Mouse (Mus musculus) MEL (cell line): ENCODE data around the gene Fgf11. TPM values are rescaled to one million over a fixed set of nuclear protein-coding genes. Genes with fewer than 3 reads are reported as not detected.
A peak's percentile ranks its signal among the peaks of the same experiment; 100 is the strongest.

Experiments
- DNase-seq: peaks from one replicate; pipeline ENCODE4 v3.0.0; 2011; ENCODE audit warnings: low read depth, low spot score
- H3K27ac ChIP-seq: 2 replicates; pipeline ENCODE4 v1.5.1; 2012; ENCODE audit warnings: low read depth, mild to moderate bottlenecking, control low read depth, low read length, moderate library complexity; ENCODE audit not compliant: control insufficient read depth
- H3K27me3 ChIP-seq, 2 experiments: fragments of 150-350 bp in 1 of 2; sonication (generic) in 1 of 2; 2 replicates each; pipeline ENCODE4 v1.6.1; 2012; ENCODE audit warnings: low read length in 2 of 2, mild to moderate bottlenecking in 2 of 2, improper control_type of control experiment in 1 of 2, moderate library complexity in 1 of 2; ENCODE audit not compliant: insufficient read depth in 2 of 2, control insufficient read depth in 1 of 2
- H3K36me3 ChIP-seq, 2 experiments: 2 replicates each; pipeline ENCODE4 v1.6.1; 2012 to 2014; ENCODE audit warnings: low read length in 2 of 2, improper control_type of control experiment in 1 of 2, inconsistent platforms in 1 of 2, mild to moderate bottlenecking in 1 of 2; ENCODE audit not compliant: insufficient read depth in 2 of 2, control insufficient read depth in 1 of 2
- H3K4me1 ChIP-seq, 2 experiments: fragments of 150-350 bp in 1 of 2; sonication (generic) in 1 of 2; 2 replicates each; pipeline ENCODE4 v1.6.1; 2012; ENCODE audit warnings: low read length in 2 of 2, improper control_type of control experiment in 1 of 2, mild to moderate bottlenecking in 1 of 2; ENCODE audit not compliant: insufficient read depth in 2 of 2, control insufficient read depth in 1 of 2
- H3K4me3 ChIP-seq, 2 experiments: fragments of 150-350 bp in 1 of 2; sonication (generic) in 1 of 2; 2 replicates each; pipeline ENCODE4 v1.5.1; 2012; ENCODE audit warnings: low read depth in 2 of 2, low read length in 2 of 2, mild to moderate bottlenecking in 2 of 2, moderate library complexity in 2 of 2, control low read depth in 1 of 2, improper control_type of control experiment in 1 of 2; ENCODE audit not compliant: control insufficient read depth in 1 of 2, insufficient read depth in 1 of 2
- H3K79me2 ChIP-seq: 2 replicates; pipeline ENCODE4 v1.6.1; 2012; ENCODE audit warnings: mild to moderate bottlenecking, low read length, moderate library complexity; ENCODE audit not compliant: control insufficient read depth, poor library complexity, insufficient read depth
- H3K9ac ChIP-seq: 2 replicates; pipeline ENCODE4 v1.6.1; 2012; ENCODE audit warnings: low read depth, mild to moderate bottlenecking, control low read depth, low read length, moderate library complexity; ENCODE audit not compliant: control insufficient read depth, poor library complexity, severe bottlenecking
- H3K9me3 ChIP-seq: fragments of 150-350 bp; sonication (generic); replicated peaks from 2 replicates; pipeline ENCODE4 v1.6.1; 2012; ENCODE audit warnings: mild to moderate bottlenecking, low read length, improper control_type of control experiment, moderate library complexity; ENCODE audit not compliant: insufficient read depth
- CHD1 ChIP-seq: IDR thresholded peaks from 2 replicates; pipeline ENCODE4 v1.6.1; 2012; ENCODE audit warnings: low read depth, mild to moderate bottlenecking, inconsistent platforms, low read length, improper control_type of control experiment
- CHD2 ChIP-seq: IDR thresholded peaks from 2 replicates; pipeline ENCODE4 v1.6.1; 2011; ENCODE audit warnings: low read length, improper control_type of control experiment
- CTCF ChIP-seq, 3 experiments: IDR thresholded peaks in 2 of 3; conservative IDR thresholded peaks in 1 of 3; 2 replicates each; pipeline ENCODE4 v1.5.1; 2011 to 2012; ENCODE audit warnings: low read length in 3 of 3, low read depth in 2 of 3, mild to moderate bottlenecking in 2 of 3, improper control_type of control experiment in 1 of 3, inconsistent platforms in 1 of 3, mixed read lengths in 1 of 3, moderate library complexity in 1 of 3; ENCODE audit not compliant: control insufficient read depth in 1 of 3, insufficient read depth in 1 of 3, poor library complexity in 1 of 3, severe bottlenecking in 1 of 3
- JUND ChIP-seq: IDR thresholded peaks from 2 replicates; pipeline ENCODE4 v1.6.1; 2011; ENCODE audit warnings: low read depth, mild to moderate bottlenecking, improper control_type of control experiment, low read length
- KAT2A ChIP-seq: conservative IDR thresholded peaks from 2 replicates; pipeline ENCODE4 v1.6.1; 2012; ENCODE audit warnings: low read depth, low read length, improper control_type of control experiment, inconsistent platforms
- MAFK ChIP-seq: IDR thresholded peaks from 2 replicates; pipeline ENCODE4 v1.6.1; 2011; ENCODE audit warnings: low read depth, mild to moderate bottlenecking, low read length, improper control_type of control experiment, borderline replicate concordance
- MAZ ChIP-seq: IDR thresholded peaks from 2 replicates; pipeline ENCODE4 v1.6.1; 2012; ENCODE audit warnings: low read depth, mild to moderate bottlenecking, inconsistent platforms, low read length, improper control_type of control experiment
- MYC ChIP-seq: IDR thresholded peaks from 2 replicates; pipeline ENCODE4 v1.6.1; 2011; ENCODE audit warnings: low read depth, mild to moderate bottlenecking, low read length, improper control_type of control experiment, moderate library complexity
- NRF1 ChIP-seq: IDR thresholded peaks from 2 replicates; pipeline ENCODE4 v1.6.1; 2014; ENCODE audit warnings: low read depth, mild to moderate bottlenecking, inconsistent platforms, low read length, improper control_type of control experiment, moderate library complexity; ENCODE audit not compliant: poor library complexity, insufficient read depth, severe bottlenecking
- POLR2AphosphoS2 ChIP-seq: IDR thresholded peaks from 2 replicates; pipeline ENCODE4 v1.6.1; 2011; ENCODE audit warnings: low read length, improper control_type of control experiment
- RAD21 ChIP-seq: IDR thresholded peaks from 2 replicates; pipeline ENCODE4 v1.6.1; 2011; ENCODE audit warnings: mild to moderate bottlenecking, low read depth, low read length, improper control_type of control experiment
- SMC3 ChIP-seq: IDR thresholded peaks from 2 replicates; pipeline ENCODE4 v1.6.1; 2011; ENCODE audit warnings: low read depth, low read length, improper control_type of control experiment
- TAL1 ChIP-seq: IDR thresholded peaks from 2 replicates; pipeline ENCODE4 v1.6.1; 2012; ENCODE audit warnings: mild to moderate bottlenecking, inconsistent platforms, low read length, moderate library complexity, mixed read lengths
- UBTF ChIP-seq: IDR thresholded peaks from 2 replicates; pipeline ENCODE4 v1.6.1; 2012; ENCODE audit warnings: low read depth, mild to moderate bottlenecking, inconsistent platforms, low read length, improper control_type of control experiment, moderate library complexity, borderline replicate concordance; ENCODE audit not compliant: insufficient read depth
- USF2 ChIP-seq, 2 experiments: IDR thresholded peaks; 2 replicates each; pipeline ENCODE4 v1.6.1; 2011 to 2012; ENCODE audit warnings: improper control_type of control experiment in 2 of 2, low read length in 2 of 2, borderline replicate concordance in 1 of 2, inconsistent platforms in 1 of 2, low read depth in 1 of 2, mild to moderate bottlenecking in 1 of 2; ENCODE audit not compliant: insufficient read depth in 1 of 2
- ZC3H11A ChIP-seq: IDR thresholded peaks from 2 replicates; pipeline ENCODE4 v1.6.1; 2012; ENCODE audit warnings: low read depth, mild to moderate bottlenecking, inconsistent platforms, low read length, improper control_type of control experiment
- ZMIZ1 ChIP-seq: IDR thresholded peaks from 2 replicates; pipeline ENCODE4 v1.6.1; 2012; ENCODE audit warnings: low read depth, mild to moderate bottlenecking, inconsistent platforms, low read length, improper control_type of control experiment, moderate library complexity
- ZNF384 ChIP-seq: IDR thresholded peaks from 2 replicates; pipeline ENCODE4 v1.6.1; 2012; ENCODE audit warnings: low read depth, mild to moderate bottlenecking, inconsistent platforms, low read length, improper control_type of control experiment
- polyA plus RNA-seq, 2 experiments: library from polyadenylated mRNA; stranded (reverse) in 1 of 2; unstranded in 1 of 2; fragments of >175 nt in 1 of 2; fragments of >200 nt in 1 of 2; gene quantifications; 2 replicates each; pipeline versions ENCODE4 v1.2.1 to v1.2.4; 2012; ENCODE audit warnings: low replicate concordance in 2 of 2, low read depth in 1 of 2; ENCODE audit not compliant: insufficient read length in 2 of 2, insufficient read depth in 1 of 2, missing spikeins in 1 of 2
- total RNA-seq: library from RNA; depleted of rRNA; stranded (reverse); fragments of 300-350 nt; gene quantifications from 2 replicates; pipeline ENCODE4 v1.2.3, GENCODE M21; 2012

Fgf11 gene
- total and polyA plus RNA-seq, 3 experiments = 5.1 to 26.8 TPM; not detected in 1

- H3K9me3 ChIP-seq = no peaks in the 10 kb centered on the region
- H3K36me3 ChIP-seq = no peaks in the 10 kb centered on the region
- no peak overlapping the region for H3K27ac ChIP-seq
- H3K4me1 ChIP-seq = no peaks in the 10 kb centered on the region
- H3K9ac ChIP-seq = no peak overlapping the region
- no peaks in the 10 kb centered on the region for H3K79me2 ChIP-seq
- no peak overlapping the region for H3K4me3 ChIP-seq
- peaks cover 2 to 3% of the 10 kb centered on the region in 2 experiments for H3K27me3 ChIP-seq
- no peak for DNase-seq
- TF ChIP-seq NRF1 (no peak), MYC (no peak), RAD21 (peak; percentile 45), ZC3H11A (peak; percentile 15; the same call in 1 of the 2 replicates), TAL1 (no peak), CTCF (IDR thresholded peaks at IDR 0.05 in 2 of 3, conservative IDR thresholded peaks at IDR 0.05 in 1 of 3; ENCODE audit: control insufficient read depth in 1 of 3, insufficient read depth in 1 of 3, low read depth in 2 of 3, low read length in 3 of 3, poor library complexity in 1 of 3, severe bottlenecking in 1 of 3) (peak in 2 of 3 experiments; percentile 35 to 52; a peak in 4 of 6 replicates), MAZ (no peak), JUND (no peak), CHD1 (no peak), SMC3 (peak; percentile 59)
Measured at GRCm38 (mm10) chr11:69810280-69810679, 8.6 kb upstream of the Fgf11 start.

- Histone ChIP-seq H3K79me2 (peaks cover 5% of the 10 kb centered on the region; the same call in 1 of the 2 replicates), H3K9ac (no peak overlapping the region), H3K27ac (no peak overlapping the region), H3K27me3 (peaks cover 2 to 3% of the 10 kb centered on the region in 2 experiments), H3K9me3 (no peaks in the 10 kb centered on the region), H3K4me3 (no peak overlapping the region), H3K4me1 (peaks cover 0 to 7% of the 10 kb centered on the region in 2 experiments; a peak in 2 of 4 replicates), H3K36me3 (no peaks in the 10 kb centered on the region)
- DNase-seq = no peak
- TF ChIP-seq KAT2A (no peak), SMC3 (no peak)
Measured at GRCm38 (mm10) chr11:69807641-69808040, 6.0 kb upstream of the Fgf11 start.

- Histone ChIP-seq H3K79me2 (peaks cover 5% of the 10 kb centered on the region; the same call in 1 of the 2 replicates), H3K36me3 (no peaks in the 10 kb centered on the region; a peak in 1 of 4 replicates), H3K4me3 (no peak overlapping the region), H3K27me3 (peaks cover 2 to 3% of the 10 kb centered on the region in 2 experiments; a peak in 3 of 4 replicates), H3K4me1 (peaks cover 3 to 11% of the 10 kb centered on the region in 2 experiments; a peak in 3 of 4 replicates), H3K27ac (no peak overlapping the region)
- TF ChIP-seq CHD2 (no peak), ZNF384 (peak; percentile 73), CTCF (IDR thresholded peaks at IDR 0.05 in 2 of 3, conservative IDR thresholded peaks at IDR 0.05 in 1 of 3; ENCODE audit: control insufficient read depth in 1 of 3, insufficient read depth in 1 of 3, low read depth in 2 of 3, low read length in 3 of 3, poor library complexity in 1 of 3, severe bottlenecking in 1 of 3) (peak; percentile 23 to 56 (median 25); a peak in 3 of 6 replicates), POLR2AphosphoS2 (no peak), ZC3H11A (peak; percentile 66), USF2 (IDR thresholded peaks at IDR 0.05; ENCODE audit: borderline replicate concordance in 1 of 2, insufficient read depth in 1 of 2, low read depth in 1 of 2, low read length in 2 of 2) (no peak), UBTF (no peak), ZMIZ1 (no peak), RAD21 (peak; percentile 50), MAFK (no peak), SMC3 (peak; percentile 69), CHD1 (no peak)
- TF ChIP-seq, all 39 proteins: peak for 5
- no peaks in the 10 kb centered on the region for H3K9me3 ChIP-seq
- H3K9ac ChIP-seq = no peak overlapping the region
- peak; percentile 67 for DNase-seq
Measured at GRCm38 (mm10) chr11:69806378-69806777, 4.7 kb upstream of the Fgf11 start.
